Mouse (Mus musculus): ENCODE results near the gene Ormdl1. TPM values are rescaled to one million over a fixed set of nuclear protein-coding genes. Genes with fewer than 3 reads are reported as not detected.
"Not testable (repeated sequence)": the region's sequence is repeated elsewhere in the genome, so short reads cannot be mapped to it uniquely, and the experiment has no call there.

The Ormdl1 gene
- total RNA-seq (2014; rRNA removed; ENCODE audit: low replicate concordance): 16.8 and 20.8 TPM in 2 replicates
- 16.8 and 20.1 TPM in 2 replicates for polyA plus RNA-seq (2015; fragmentation: Nextera tagmentation; extraction: Ambion mirVana)

GRCm38 (mm10) chr1:53296581-53297383 lies at the start of gene Ormdl1, which contains the start of the genes Pms1 and Gm28778:
Ormdl1 (plus strand) TSS chr1:53297095.
Pms1 (minus strand) TSS chr1:53297018.
Gm28778 (plus strand) TSS chr1:53297111.
- H3K4me2 ChIP-seq (ENCODE audit: low read depth, low read length): peak within 1 kb of the TSS; percentile 87
- TF ChIP-seq CTCF (IDR thresholded peaks at IDR 0.05; ENCODE audit: low read depth) (no peak), EP300 (IDR thresholded peaks at IDR 0.05; ENCODE audit: low read depth) (no peak)
- under 1% methylated on average over 65 of the region's 66 CpGs for WGBS

GRCm38 (mm10) chr1:53264958-53265612 lies 31.8 kb upstream of the Ormdl1 start:
- H3K9me3 ChIP-seq (replicated peaks; ENCODE audit: control insufficient read depth, low read length); ATAC-seq (ENCODE audit: insufficient read depth, low read depth); H3K4me2 ChIP-seq (ENCODE audit: low read depth, low read length); H3K27ac ChIP-seq (ENCODE audit: low read depth); H3K36me3 ChIP-seq (replicated peaks; ENCODE audit: control insufficient read depth, insufficient read depth, low read length); H3K4me3 ChIP-seq (ENCODE audit: low read depth, low read length); DNase-seq (ENCODE audit: low spot score); H3K27me3 ChIP-seq (ENCODE audit: control insufficient read depth, insufficient read depth, low read length); H3K4me1 ChIP-seq (ENCODE audit: control insufficient read depth, insufficient read depth); H3K9ac ChIP-seq (replicated peaks; ENCODE audit: low read depth, low read length): not testable (repeated sequence)

More at GRCm38 (mm10) chr1:53296581-53297383, at the start of gene Ormdl1, which contains the start of the genes Pms1 and Gm28778:
- Histone ChIP-seq H3K36me3 (replicated peaks; ENCODE audit: control insufficient read depth, insufficient read depth, low read length) (no peaks in the 10 kb centered on the region), H3K4me3 (ENCODE audit: low read depth, low read length) (peak within 1 kb of the TSS; percentile 86), H3K9ac (replicated peaks; ENCODE audit: low read depth, low read length) (peak within 1 kb of the TSS; percentile 78), H3K27me3 (ENCODE audit: control insufficient read depth, insufficient read depth, low read length) (no peaks in the 10 kb centered on the region), H3K4me1 (ENCODE audit: control insufficient read depth, insufficient read depth) (no peaks in the 10 kb centered on the region), H3K9me3 (replicated peaks; ENCODE audit: control insufficient read depth, low read length) (no peaks in the 10 kb centered on the region), H3K27ac (ENCODE audit: low read depth) (peak within 1 kb of the TSS; percentile 84)
- peak; percentile 96 for DNase-seq (ENCODE audit: low spot score)
- peak; percentile 100 for ATAC-seq (ENCODE audit: insufficient read depth, low read depth)

- TF ChIP-seq CTCF (IDR thresholded peaks at IDR 0.05; ENCODE audit: low read depth) (no peak), EP300 (IDR thresholded peaks at IDR 0.05; ENCODE audit: low read depth) (no peak)
- no peak for DNase-seq (ENCODE audit: low spot score)
- no peak for ATAC-seq (ENCODE audit: insufficient read depth, low read depth)
- H3K9ac ChIP-seq (replicated peaks; ENCODE audit: low read depth, low read length): no peak overlapping the region
- no peak overlapping the region for H3K4me3 ChIP-seq (ENCODE audit: low read depth, low read length)
- no peaks in the 10 kb centered on the region for H3K4me1 ChIP-seq (ENCODE audit: control insufficient read depth, insufficient read depth)
- WGBS: 55% methylated on average over 3 of the region's 3 CpGs
- H3K27me3 ChIP-seq (ENCODE audit: control insufficient read depth, insufficient read depth, low read length): no peaks in the 10 kb centered on the region
- no peak overlapping the region for H3K27ac ChIP-seq (ENCODE audit: low read depth)
- H3K9me3 ChIP-seq (replicated peaks; ENCODE audit: control insufficient read depth, low read length): no peaks in the 10 kb centered on the region
- no peaks in the 10 kb centered on the region; the same call in 1 of the 2 replicates for H3K36me3 ChIP-seq (replicated peaks; ENCODE audit: control insufficient read depth, insufficient read depth, low read length)
- no peak overlapping the region for H3K4me2 ChIP-seq (ENCODE audit: low read depth, low read length)
Measured at GRCm38 (mm10) chr1:53269901-53270300, 27.0 kb upstream of the Ormdl1 start.

- peak; percentile 73 for TF ChIP-seq CTCF (IDR thresholded peaks at IDR 0.05; ENCODE audit: low read depth)
- TF ChIP-seq EP300 (IDR thresholded peaks at IDR 0.05; ENCODE audit: low read depth): no peak
- no peak overlapping the region for H3K27ac ChIP-seq (ENCODE audit: low read depth)
- no peaks in the 10 kb centered on the region for H3K27me3 ChIP-seq (ENCODE audit: control insufficient read depth, insufficient read depth, low read length)
- H3K4me1 ChIP-seq (ENCODE audit: control insufficient read depth, insufficient read depth): no peaks in the 10 kb centered on the region
- no peak overlapping the region for H3K9ac ChIP-seq (replicated peaks; ENCODE audit: low read depth, low read length)
- H3K4me3 ChIP-seq (ENCODE audit: low read depth, low read length): no peak overlapping the region
- no peaks in the 10 kb centered on the region for H3K9me3 ChIP-seq (replicated peaks; ENCODE audit: control insufficient read depth, low read length)
- H3K4me2 ChIP-seq (ENCODE audit: low read depth, low read length): no peak overlapping the region
- ATAC-seq (ENCODE audit: insufficient read depth, low read depth) (no peak), DNase-seq (ENCODE audit: low spot score) (peak; percentile 56)
- H3K36me3 ChIP-seq (replicated peaks; ENCODE audit: control insufficient read depth, insufficient read depth, low read length): no peaks in the 10 kb centered on the region; the same call in 1 of the 2 replicates
Measured at GRCm38 (mm10) chr1:53272646-53273045, 24.2 kb upstream of the Ormdl1 start.

- TF ChIP-seq CTCF (IDR thresholded peaks at IDR 0.05; ENCODE audit: low read depth) (no peak), EP300 (IDR thresholded peaks at IDR 0.05; ENCODE audit: low read depth) (no peak)
- no peaks in the 10 kb centered on the region for H3K9me3 ChIP-seq (replicated peaks; ENCODE audit: control insufficient read depth, low read length)
- H3K4me1 ChIP-seq (ENCODE audit: control insufficient read depth, insufficient read depth): no peaks in the 10 kb centered on the region
- H3K27me3 ChIP-seq (ENCODE audit: control insufficient read depth, insufficient read depth, low read length): no peaks in the 10 kb centered on the region
- ATAC-seq (ENCODE audit: insufficient read depth, low read depth) (no peak), DNase-seq (ENCODE audit: low spot score) (no peak)
- H3K4me3 ChIP-seq (ENCODE audit: low read depth, low read length): no peak overlapping the region
- H3K36me3 ChIP-seq (replicated peaks; ENCODE audit: control insufficient read depth, insufficient read depth, low read length): no peaks in the 10 kb centered on the region
- 54% methylated on average over 3 of the region's 3 CpGs for WGBS
- no peak overlapping the region for H3K9ac ChIP-seq (replicated peaks; ENCODE audit: low read depth, low read length)
- H3K27ac ChIP-seq (ENCODE audit: low read depth): no peak overlapping the region
- no peak overlapping the region for H3K4me2 ChIP-seq (ENCODE audit: low read depth, low read length)
Measured at GRCm38 (mm10) chr1:53291197-53291596, 5.7 kb upstream of the Ormdl1 start.

All from heart, postnatal 0 days (tissue).